Mouse (Mus musculus) CH12.LX (cell line): ENCODE data around the gene S100a6. TPM values are rescaled to one million over a fixed set of nuclear protein-coding genes. Genes with fewer than 3 reads are reported as not detected.

Source experiments
- DNase-seq: peaks from one replicate; pipeline ENCODE4 v3.0.0-alpha.2; 2013; ENCODE audit errors: extremely low read depth
- H3K27ac ChIP-seq: 2 replicates; pipeline ENCODE4 v1.5.1; 2012; ENCODE audit warnings: low read depth, mild to moderate bottlenecking, control low read depth, moderate library complexity; ENCODE audit not compliant: insufficient read depth
- H3K27me3 ChIP-seq: replicated peaks from 2 replicates; pipeline ENCODE3; 2012; ENCODE audit warnings: inconsistent platforms
- H3K36me3 ChIP-seq, 2 experiments: replicated peaks in 1 of 2; 2 replicates each; pipeline versions ENCODE3 to v1.6.1; 2012; ENCODE audit warnings: inconsistent platforms in 1 of 2, low read length in 1 of 2, mild to moderate bottlenecking in 1 of 2, mixed read lengths in 1 of 2, moderate library complexity in 1 of 2; ENCODE audit not compliant: control insufficient read depth in 1 of 2, insufficient read depth in 1 of 2
- H3K4me1 ChIP-seq, 2 experiments: 2 replicates each; pipeline ENCODE4 v1.6.1; 2012; ENCODE audit warnings: inconsistent platforms in 1 of 2, moderate library complexity in 1 of 2; ENCODE audit not compliant: insufficient read depth in 2 of 2, control insufficient read depth in 1 of 2
- H3K4me2 ChIP-seq: 2 replicates; pipeline ENCODE4 v1.6.1; 2012; ENCODE audit warnings: low read depth, mild to moderate bottlenecking, control low read depth; ENCODE audit not compliant: poor library complexity, insufficient read depth, severe bottlenecking
- H3K4me3 ChIP-seq, 3 experiments: fragments of 150-350 bp in 1 of 3; sonication (generic) in 1 of 3; replicated peaks in 1 of 3; 2 replicates each; pipeline versions ENCODE3 to v1.5.1; 2011 to 2012; ENCODE audit warnings: low read depth in 2 of 3, low read length in 2 of 3, mild to moderate bottlenecking in 2 of 3, moderate library complexity in 2 of 3, control low read depth in 1 of 3, improper control_type of control experiment in 1 of 3, inconsistent platforms in 1 of 3, mixed read lengths in 1 of 3; ENCODE audit not compliant: poor library complexity in 1 of 3
- H3K79me2 ChIP-seq: replicated peaks from 2 replicates; pipeline ENCODE4 v1.6.1; 2012; ENCODE audit warnings: mild to moderate bottlenecking, moderate library complexity; ENCODE audit not compliant: control insufficient read depth, poor library complexity, insufficient read depth, severe bottlenecking; ENCODE audit errors: extremely low read depth
- H3K9ac ChIP-seq: 2 replicates; pipeline ENCODE4 v1.6.1; 2012; ENCODE audit warnings: low read depth, mild to moderate bottlenecking, control low read depth, moderate library complexity; ENCODE audit not compliant: insufficient read depth
- H3K9me3 ChIP-seq: replicated peaks from 2 replicates; pipeline ENCODE3; 2012; ENCODE audit warnings: low read length, inconsistent platforms, mixed read lengths
- CTCF ChIP-seq, 2 experiments: IDR thresholded peaks in 1 of 2; conservative IDR thresholded peaks in 1 of 2; 2 replicates each; pipeline ENCODE4 v1.5.1; 2011 to 2012; ENCODE audit warnings: low read depth in 2 of 2, low read length in 2 of 2, improper control_type of control experiment in 1 of 2, inconsistent platforms in 1 of 2, mild to moderate bottlenecking in 1 of 2, moderate library complexity in 1 of 2
- E2F4 ChIP-seq: IDR thresholded peaks from 2 replicates; pipeline ENCODE4 v1.6.1; 2011; ENCODE audit warnings: low read depth, low read length, improper control_type of control experiment; ENCODE audit not compliant: insufficient replicate concordance
- ELF1 ChIP-seq: IDR thresholded peaks from 2 replicates; pipeline ENCODE4 v1.6.1; 2014; ENCODE audit warnings: low read depth, mild to moderate bottlenecking, inconsistent platforms, low read length, improper control_type of control experiment
- EP300 ChIP-seq: IDR thresholded peaks from 2 replicates; pipeline ENCODE4 v1.6.1; 2011; ENCODE audit warnings: low read length, improper control_type of control experiment
- GABPA ChIP-seq: IDR thresholded peaks from 2 replicates; pipeline ENCODE4 v1.6.1; 2012; ENCODE audit warnings: low read depth, low read length, improper control_type of control experiment, inconsistent platforms; ENCODE audit not compliant: insufficient replicate concordance
- IRF4 ChIP-seq: IDR thresholded peaks from 2 replicates; pipeline ENCODE4 v1.6.1; 2014; ENCODE audit warnings: low read depth, mild to moderate bottlenecking, inconsistent platforms, low read length, improper control_type of control experiment
- JUN ChIP-seq: IDR thresholded peaks from 2 replicates; pipeline ENCODE4 v1.6.1; 2011; ENCODE audit warnings: low read depth, mild to moderate bottlenecking, low read length, improper control_type of control experiment, moderate library complexity; ENCODE audit not compliant: insufficient read depth
- JUND ChIP-seq: conservative IDR thresholded peaks from 2 replicates; pipeline ENCODE4 v1.6.1; 2011; ENCODE audit warnings: low read depth, low read length, improper control_type of control experiment
- MAZ ChIP-seq: IDR thresholded peaks from 2 replicates; pipeline ENCODE4 v1.6.1; 2012; ENCODE audit warnings: low read depth, mild to moderate bottlenecking, inconsistent platforms, low read length, improper control_type of control experiment, moderate library complexity
- MYC ChIP-seq: IDR thresholded peaks from 2 replicates; pipeline ENCODE4 v1.6.1; 2011; ENCODE audit warnings: low read depth, mild to moderate bottlenecking, improper control_type of control experiment, low read length
- PAX5 ChIP-seq: IDR thresholded peaks from 2 replicates; pipeline ENCODE4 v1.6.1; 2012; ENCODE audit warnings: low read length, inconsistent platforms, mixed read lengths
- POLR2A ChIP-seq: IDR thresholded peaks from 2 replicates; pipeline ENCODE4 v1.6.1; 2011; ENCODE audit warnings: low read depth, mild to moderate bottlenecking, improper control_type of control experiment, low read length
- POLR2AphosphoS2 ChIP-seq: IDR thresholded peaks from 2 replicates; pipeline ENCODE4 v1.6.1; 2011; ENCODE audit warnings: low read depth, low read length, improper control_type of control experiment
- RAD21 ChIP-seq: IDR thresholded peaks from 2 replicates; pipeline ENCODE4 v1.6.1; 2011; ENCODE audit warnings: low read depth, mild to moderate bottlenecking, low read length, improper control_type of control experiment, moderate library complexity
- SMC3 ChIP-seq: IDR thresholded peaks from 2 replicates; pipeline ENCODE4 v1.6.1; 2011; ENCODE audit warnings: low read depth, low read length, improper control_type of control experiment
- UBTF ChIP-seq: IDR thresholded peaks from 2 replicates; pipeline ENCODE4 v1.6.1; 2012; ENCODE audit warnings: low read depth, mild to moderate bottlenecking, inconsistent platforms, low read length, improper control_type of control experiment, moderate library complexity
- USF1 ChIP-seq: IDR thresholded peaks from 2 replicates; pipeline ENCODE4 v1.6.1; 2014; ENCODE audit warnings: low read depth, mild to moderate bottlenecking, inconsistent platforms, low read length, improper control_type of control experiment
- ZC3H11A ChIP-seq: IDR thresholded peaks from 2 replicates; pipeline ENCODE4 v1.6.1; 2012; ENCODE audit warnings: low read depth, mild to moderate bottlenecking, inconsistent platforms, low read length, improper control_type of control experiment
- ZKSCAN1 ChIP-seq: IDR thresholded peaks from 2 replicates; pipeline ENCODE4 v1.6.1; 2012; ENCODE audit warnings: low read depth, inconsistent platforms, low read length, improper control_type of control experiment, borderline replicate concordance
- ZMIZ1 ChIP-seq: IDR thresholded peaks from 2 replicates; pipeline ENCODE4 v1.6.1; 2012; ENCODE audit warnings: low read depth, mild to moderate bottlenecking, inconsistent platforms, low read length, improper control_type of control experiment
- dilution Hi-C: fragments of 300-500 bp; cut with MboI; formaldehyde crosslinking; loops from 2 replicates; pipeline ENCODE4 v1.14.3; 2020; ENCODE audit warnings: low sequenced_read_pairs; ENCODE audit not compliant: extremely low pct_unique_long_range_greater_than_20kb, extremely low pct_ligation_motif_present
- in situ Hi-C: fragments of 300-500 bp; cut with MboI; formaldehyde crosslinking; loops from 3 replicates; pipeline ENCODE4 v1.14.3; 2019; ENCODE audit warnings: low sequenced_read_pairs, low pct_ligation_motif_present, low pct_unique_long_range_greater_than_20kb, mixed read lengths
- polyA plus RNA-seq: library from polyadenylated mRNA; unstranded; fragments of >175 nt; gene quantifications from 2 replicates; pipeline ENCODE4 v1.2.1, GENCODE M21; 2012; ENCODE audit warnings: low read depth; ENCODE audit not compliant: insufficient read length
- total RNA-seq, 2 experiments: library from RNA; depleted of rRNA; stranded (reverse); fragments of 300-350 nt in 1 of 2; fragments of >200 nt in 1 of 2; gene quantifications; 2 replicates each; pipeline ENCODE4 v1.2.3; 2012 to 2014

The S100a6 gene
- total and polyA plus RNA-seq, 3 experiments, result not detected

DNA sequence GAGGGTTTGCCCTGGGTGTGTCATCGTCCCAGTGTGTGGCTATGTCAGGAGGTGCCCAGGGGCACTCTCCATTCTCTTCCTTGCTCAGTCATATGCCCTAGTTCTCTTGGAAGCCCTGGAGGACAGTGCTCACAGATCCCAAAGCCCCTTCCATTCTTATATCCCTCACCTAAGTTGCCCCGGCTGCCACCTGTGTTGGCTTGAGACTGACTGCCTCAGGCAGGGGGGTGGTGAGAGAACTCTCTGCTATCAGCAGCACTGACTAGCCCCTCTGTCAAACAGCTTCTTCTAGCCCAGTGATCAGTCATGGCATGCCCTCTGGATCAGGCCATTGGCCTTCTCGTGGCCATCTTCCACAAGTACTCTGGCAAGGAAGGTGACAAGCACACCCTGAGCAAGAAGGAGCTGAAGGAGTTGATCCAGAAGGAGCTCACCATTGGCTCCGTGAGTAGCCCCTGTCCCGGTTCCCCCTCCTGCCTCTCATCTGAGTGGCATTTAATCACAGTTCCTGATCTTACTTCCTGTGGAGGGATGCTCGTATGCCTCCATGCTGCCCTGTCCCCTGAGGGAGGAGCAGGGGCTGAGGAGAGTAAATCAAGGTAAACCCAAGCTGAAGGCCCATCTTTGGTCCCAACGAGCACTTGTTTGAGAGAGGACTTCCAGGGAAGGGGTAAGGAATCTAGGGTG lies 922 bp downstream of the S100a6 start:
- Histone ChIP-seq H3K27me3 (peaks cover 4% of the 10 kb centered on the region), H3K36me3 (no peaks in the 10 kb centered on the region), H3K9me3 (no peaks in the 10 kb centered on the region), H3K4me3 (no peak overlapping the region)
- no peak for DNase-seq
- TF ChIP-seq RAD21, result no peak
- TF ChIP-seq ZC3H11A, result no peak
- no peak for TF ChIP-seq CTCF (conservative IDR thresholded peaks at IDR 0.05 in 1 of 2, IDR thresholded peaks at IDR 0.05 in 1 of 2; ENCODE audit: low read depth in 2 of 2, low read length in 2 of 2)
- TF ChIP-seq E2F4, result no peak
- TF ChIP-seq MYC, result no peak
- no peak for TF ChIP-seq ELF1
- TF ChIP-seq POLR2AphosphoS2, result no peak
- TF ChIP-seq SMC3, result no peak
- no peak for TF ChIP-seq USF1
- TF ChIP-seq GABPA, result no peak
- TF ChIP-seq JUN, result no peak
- no peak for TF ChIP-seq MAZ
- no peak for TF ChIP-seq JUND
- no peak for TF ChIP-seq IRF4
- TF ChIP-seq ZMIZ1, result no peak
- no peak for TF ChIP-seq UBTF
- TF ChIP-seq, all 38 proteins: peak for 0
- no peak overlapping the region for H3K27ac ChIP-seq
- in situ Hi-C loops (loop anchor here (5.0 kb wide), 1 partner anchor 106 kb away; the partner anchor contains the start of gene Chtop), dilution Hi-C loops (no loop called here)
- H3K9ac ChIP-seq, result no peak overlapping the region
- no peaks in the 10 kb centered on the region for H3K79me2 ChIP-seq
- no peak overlapping the region for H3K4me2 ChIP-seq
- H3K4me1 ChIP-seq, result peaks cover 0 to 36% of the 10 kb centered on the region in 2 experiments; a peak in 2 of 4 replicates

DNA sequence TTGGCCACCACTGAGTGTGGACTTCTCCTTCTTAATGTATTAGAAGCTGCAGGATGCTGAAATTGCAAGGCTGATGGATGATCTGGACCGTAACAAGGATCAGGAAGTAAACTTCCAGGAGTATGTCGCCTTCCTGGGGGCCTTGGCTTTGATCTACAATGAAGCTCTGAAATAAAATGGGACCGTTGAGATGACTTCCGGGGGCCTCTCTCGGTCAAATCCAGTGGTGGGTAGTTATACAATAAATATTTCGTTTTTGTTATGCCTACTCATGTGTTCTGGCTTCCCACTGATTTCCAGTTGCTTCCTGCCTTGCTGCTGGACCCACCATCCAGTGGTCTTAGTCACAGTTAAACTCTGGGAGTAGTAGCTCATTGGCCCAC lies 1.5 kb downstream of the S100a6 start:
- dilution Hi-C loops, result no loop called here
- in situ Hi-C loops, result loop anchor here (5.0 kb wide), 1 partner anchor 107 kb away; the partner anchor contains the start of gene Chtop

More for the DNA sequence above, 1.5 kb downstream of the S100a6 start:
- Histone ChIP-seq H3K4me3 (no peak overlapping the region), H3K27ac (no peak overlapping the region)
- no peak for DNase-seq
- TF ChIP-seq POLR2A (no peak), ZKSCAN1 (no peak), EP300 (no peak), PAX5 (no peak), ZC3H11A (no peak), E2F4 (no peak)
- TF ChIP-seq, all 38 proteins: peak for 0
- H3K27me3 ChIP-seq, result peaks cover 3% of the 10 kb centered on the region
- H3K9me3 ChIP-seq, result no peaks in the 10 kb centered on the region
- H3K4me2 ChIP-seq, result no peak overlapping the region
- no peaks in the 10 kb centered on the region for H3K36me3 ChIP-seq
- H3K79me2 ChIP-seq, result no peaks in the 10 kb centered on the region
- H3K4me1 ChIP-seq, result peaks cover 0 to 31% of the 10 kb centered on the region in 2 experiments; a peak in 2 of 4 replicates
- H3K9ac ChIP-seq, result no peak overlapping the region
